Mouse (Mus musculus) stomach, adult 2 months (tissue): Measurements from ENCODE around the gene Ndufa4. TPM values are rescaled to one million over a fixed set of nuclear protein-coding genes. Genes with fewer than 3 reads are reported as not detected.

ENCODE experiments used
- polyA plus RNA-seq: library from polyadenylated mRNA; depleted of rRNA; stranded (reverse); fragments of >200 nt; gene quantifications from 2 replicates; pipeline ENCODE4 v1.2.3, GENCODE M21; 2012; rRNA removed

The Ndufa4 gene
- 227 and 254 TPM in 2 replicates for polyA plus RNA-seq

GRCm38 (mm10) chr6:11907269-11908032 lies at the start of gene Ndufa4, which contains the start of gene Phf14:
Gene Ndufa4 (minus strand): TSS chr6:11907497.
Gene Phf14 (plus strand): TSS chr6:11907809.

Other genes starting within 250 kb of the Ndufa4 start
- gene Phf14, start 312 bp upstream of the Ndufa4 start, polyA plus RNA-seq, result 1.1 and 2.1 TPM in 2 replicates